Comparison of ENCODE assay signal across 18 mouse cellular contexts in genomic region chr10:101321080-101321717, GRCm38 (mm10).
DNase-seq lines count a peak whose midpoint lies in the region; ATAC-seq lines count a peak whose summit lies in the region.
"Had no signal": no experiment of that assay in that cellular context is flagged by ENCODE, and none has a peak within 500 bp of the region (broad histone marks: within the 10 kb centered on the region; RNA-seq: fewer than 3 reads in every experiment).

No protein-coding gene starts in this region.

- no peak overlapping the region for H3K4me2 ChIP-seq in neural tube, embryonic 15.5 days
- no peak overlapping the region for H3K4me2 ChIP-seq in forebrain, embryonic 14.5 days (ENCODE audit: low read length)
- H3K4me2 ChIP-seq: heart, embryonic 11.5 days; neural tube, embryonic 13.5 days had no signal

- H3K27ac ChIP-seq in neural tube, embryonic 15.5 days (replicated peaks) = 0 out of 2 replicates have a peak overlapping the region, but pooled peaks have one; percentile 3
- no peak overlapping the region; the same call in 1 of the 2 replicates for H3K27ac ChIP-seq in forebrain, embryonic 14.5 days (ENCODE audit: low read depth, low read length)
- H3K27ac ChIP-seq: neural tube, embryonic 13.5 days had no signal

- no peak; the same call in 1 of the 2 replicates for ATAC-seq in neural tube, embryonic 15.5 days (ENCODE audit: low FRiP score)
- ATAC-seq in forebrain, embryonic 14.5 days = peak; percentile 33; the same call in 1 of the 2 replicates
- ATAC-seq in megakaryocyte progenitor cell, adult 5-6 weeks (replicated peaks; ENCODE audit: poor library complexity) = peak; percentile 73
- ATAC-seq: intestine, embryonic 16.5 days; liver, postnatal 0 days had no signal

- H3K9me3 ChIP-seq in neural tube, embryonic 15.5 days (replicated peaks) = no peaks in the 10 kb centered on the region
- H3K9me3 ChIP-seq in forebrain, embryonic 14.5 days (replicated peaks; ENCODE audit: control insufficient read depth, low read length) = no peaks in the 10 kb centered on the region
- H3K9me3 ChIP-seq: neural tube, embryonic 13.5 days had no signal

- WGBS in neural tube, embryonic 15.5 days = 60% methylated on average over 4 of the region's 4 CpGs
- WGBS in forebrain, embryonic 14.5 days = 48% methylated on average over 4 of the region's 4 CpGs

- H3K27me3 ChIP-seq in neural tube, embryonic 15.5 days (replicated peaks) = no peaks in the 10 kb centered on the region
- no peaks in the 10 kb centered on the region for H3K27me3 ChIP-seq in forebrain, embryonic 14.5 days (replicated peaks; ENCODE audit: control insufficient read depth, insufficient read depth, low read length)
- H3K27me3 ChIP-seq: neural tube, embryonic 13.5 days had no signal

- H3K9ac ChIP-seq in neural tube, embryonic 15.5 days (replicated peaks) = no peak overlapping the region
- no peak overlapping the region for H3K9ac ChIP-seq in forebrain, embryonic 14.5 days (ENCODE audit: low read length)
- H3K9ac ChIP-seq: liver, postnatal 0 days; neural tube, embryonic 13.5 days had no signal

- H3K36me3 ChIP-seq in neural tube, embryonic 15.5 days = no peaks in the 10 kb centered on the region
- no peaks in the 10 kb centered on the region for H3K36me3 ChIP-seq in forebrain, embryonic 14.5 days (ENCODE audit: control insufficient read depth, insufficient read depth, low read length)
- H3K36me3 ChIP-seq: neural tube, embryonic 13.5 days had no signal

- DNase-seq in neural tube, embryonic 10.5 days (ENCODE audit: extremely low spot score, low spot score) = no peak
- DNase-seq in forebrain, embryonic 14.5 days (ENCODE audit: low spot score) = peak; percentile 57
- no peak for DNase-seq in urinary bladder, postnatal 10 days (ENCODE audit: low spot score)
- no peak for DNase-seq in spleen, postnatal 36 days (ENCODE audit: low spot score in 2 of 2)
- no peak for DNase-seq in spleen, adult 12 weeks (ENCODE audit: low spot score)
- DNase-seq: cerebellum, adult 2 months; heart, postnatal 14 days; layer of hippocampus, postnatal 36 days; liver; liver, postnatal 0 days; lung, postnatal 14 days; right cerebral cortex, postnatal 25 days had no signal

- peaks cover 3% of the 10 kb centered on the region; the same call in 1 of the 2 replicates for H3K4me1 ChIP-seq in neural tube, embryonic 15.5 days
- H3K4me1 ChIP-seq in forebrain, embryonic 14.5 days (ENCODE audit: control insufficient read depth, insufficient read depth, low read length) = no peaks in the 10 kb centered on the region
- H3K4me1 ChIP-seq: neural tube, embryonic 13.5 days had no signal

- H3K4me3 ChIP-seq in neural tube, embryonic 15.5 days (replicated peaks) = no peak overlapping the region
- no peak overlapping the region for H3K4me3 ChIP-seq in forebrain, embryonic 14.5 days (ENCODE audit: low read depth, low read length)
- H3K4me3 ChIP-seq: erythroblast, embryonic 14.5 days; neural tube, embryonic 13.5 days had no signal
